Mouse (Mus musculus) gonadal fat pad, adult 2 months (tissue): ENCODE measurements around the gene Rexo1. TPM values are rescaled to one million over a fixed set of nuclear protein-coding genes. Genes with fewer than 3 reads are reported as not detected.

Experiments used
- DNase-seq: peaks from one replicate; pipeline ENCODE4 v3.0.0-alpha.2; 2012; ENCODE audit warnings: low read depth
- polyA plus RNA-seq: library from polyadenylated mRNA; depleted of rRNA; stranded (reverse); fragments of >200 nt; gene quantifications from 2 replicates; pipeline ENCODE4 v1.2.3, GENCODE M21; 2012; rRNA removed

Gene Rexo1
- polyA plus RNA-seq, 1 experiment = 36.9 TPM

- DNase-seq = no peak
Measured at GRCm38 (mm10) chr10:80504724-80505123, 56.6 kb downstream of the Rexo1 start.

DNA sequence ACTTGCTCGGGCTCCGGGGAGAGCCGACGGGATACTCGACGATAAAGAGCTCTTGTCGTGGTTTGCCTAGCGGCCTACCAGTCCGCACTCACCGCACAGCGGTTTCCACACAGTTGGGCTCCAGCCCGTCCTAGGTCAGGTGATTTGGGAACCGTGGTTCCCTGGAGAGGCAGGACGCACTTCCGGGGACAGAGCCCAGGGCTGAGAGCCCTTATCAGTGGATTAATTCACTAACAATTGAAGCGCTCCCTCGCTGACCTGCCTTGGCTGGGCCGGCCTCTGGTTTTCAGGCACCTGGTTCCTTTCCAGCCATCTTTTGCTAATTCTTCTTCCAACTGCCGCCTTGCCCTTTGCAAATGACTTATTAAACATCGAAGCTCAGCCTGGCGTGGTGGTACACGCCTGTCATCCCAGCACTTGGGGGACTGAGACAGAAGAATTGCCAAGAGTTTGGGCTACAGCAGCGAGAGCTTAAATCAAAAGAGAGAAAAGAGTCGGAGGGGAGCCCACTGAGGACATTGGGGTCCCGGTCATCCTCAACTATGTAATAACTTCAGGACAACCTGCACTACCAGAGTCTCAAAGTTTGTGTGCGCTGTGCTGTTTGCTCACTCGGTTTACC is 57.6 kb downstream of the Rexo1 start:
- DNase-seq = no peak

GRCm38 (mm10) chr10:80502819-80503314 is 58.5 kb downstream of the Rexo1 start:
- no peak for DNase-seq

GRCm38 (mm10) chr10:80502291-80502690 is 59.1 kb downstream of the Rexo1 start:
- DNase-seq = no peak

- no peak for DNase-seq
Measured at GRCm38 (mm10) chr10:80496421-80496820, 64.9 kb downstream of the Rexo1 start.

GRCm38 (mm10) chr10:80495901-80496300 is 65.5 kb downstream of the Rexo1 start:
- no peak for DNase-seq

DNA sequence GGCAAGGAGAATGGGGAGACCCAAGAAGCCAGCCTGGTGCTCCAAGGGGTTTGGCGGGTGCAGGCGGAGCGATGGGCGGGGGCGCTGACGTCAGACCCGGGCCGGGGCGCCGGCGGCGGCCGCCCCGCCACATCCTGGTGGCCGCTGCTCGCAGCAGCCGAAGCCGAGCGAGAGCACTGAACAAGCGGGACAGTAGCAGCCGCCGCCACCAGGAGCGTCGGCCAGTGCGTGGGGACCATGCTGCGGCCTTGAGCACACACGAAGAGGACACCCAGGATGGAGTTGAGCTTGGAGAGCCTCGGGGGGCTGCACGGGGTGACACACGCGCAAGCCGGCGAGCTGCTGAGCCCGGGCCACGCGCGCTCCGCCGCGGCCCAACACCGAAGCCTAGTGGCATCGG is 66.6 kb downstream of the Rexo1 start, which contains the start of gene Onecut3:
TSS of gene Onecut3 (plus strand) at position 104 of the 400 bp plus-strand sequence.
- no peak for DNase-seq

Other genes with a start within 250 kb of the Rexo1 start
- 55.9 and 62.7 TPM in 2 replicates for gene 2310011J03Rik, start 241.0 kb downstream of the Rexo1 start, polyA plus RNA-seq
- 10.4 and 10.6 TPM in 2 replicates for gene Pcsk4, start 232.1 kb downstream of the Rexo1 start, polyA plus RNA-seq
- gene Reep6, start 231.6 kb downstream of the Rexo1 start, polyA plus RNA-seq = 28.7 and 51.2 TPM in 2 replicates
- gene Adamtsl5, start 213.1 kb downstream of the Rexo1 start, polyA plus RNA-seq = 11.2 and 18.2 TPM in 2 replicates
- gene Plk5, start 205.1 kb downstream of the Rexo1 start, polyA plus RNA-seq = 0.57 and 0.93 TPM in 2 replicates
- gene Mex3d, start 173.9 kb downstream of the Rexo1 start, polyA plus RNA-seq = 13.3 and 19.1 TPM in 2 replicates
- 145 and 160 TPM in 2 replicates for gene Mbd3, start 162.0 kb downstream of the Rexo1 start, polyA plus RNA-seq
- 1,967 and 2,574 TPM in 2 replicates for gene Uqcr11, start 154.7 kb downstream of the Rexo1 start, polyA plus RNA-seq
- 56.8 and 63.8 TPM in 2 replicates for gene Tcf3, start 127.9 kb downstream of the Rexo1 start, polyA plus RNA-seq
- gene Onecut3, start 66.7 kb downstream of the Rexo1 start, polyA plus RNA-seq = not detected in 2 replicates
- 9.0 and 9.6 TPM in 2 replicates for gene Atp8b3, start 22.4 kb downstream of the Rexo1 start, polyA plus RNA-seq
- gene Klf16, start 15.8 kb upstream of the Rexo1 start, polyA plus RNA-seq = 20.8 and 30.5 TPM in 2 replicates
- 192 and 205 TPM in 2 replicates for gene Abhd17a, start 28.8 kb upstream of the Rexo1 start, polyA plus RNA-seq
- 82.6 and 91.5 TPM in 2 replicates for gene Scamp4, start 41.3 kb upstream of the Rexo1 start, polyA plus RNA-seq
- 9.5 and 9.6 TPM in 2 replicates for gene Adat3, start 41.3 kb upstream of the Rexo1 start, polyA plus RNA-seq
- gene Gm49322, start 44.5 kb upstream of the Rexo1 start, polyA plus RNA-seq = 1.5 and 2.1 TPM in 2 replicates
- gene Csnk1g2, start 61.3 kb upstream of the Rexo1 start, polyA plus RNA-seq = 228 and 235 TPM in 2 replicates
- 74.5 and 89.2 TPM in 2 replicates for gene Btbd2, start 95.5 kb upstream of the Rexo1 start, polyA plus RNA-seq
- gene Mknk2, start 116.6 kb upstream of the Rexo1 start, polyA plus RNA-seq = 420 and 516 TPM in 2 replicates
- 34.8 and 45.6 TPM in 2 replicates for gene Mob3a, start 140.4 kb upstream of the Rexo1 start, polyA plus RNA-seq
- 62.8 and 75.4 TPM in 2 replicates for gene Izumo4, start 140.6 kb upstream of the Rexo1 start, polyA plus RNA-seq
- gene Ap3d1, start 180.7 kb upstream of the Rexo1 start, polyA plus RNA-seq = 149 and 151 TPM in 2 replicates
- gene Dot1l, start 193.6 kb upstream of the Rexo1 start, polyA plus RNA-seq = 18.7 and 38.6 TPM in 2 replicates
- gene Sf3a2, start 236.6 kb upstream of the Rexo1 start, polyA plus RNA-seq = 20.1 and 33.9 TPM in 2 replicates
- 44.2 and 56.6 TPM in 2 replicates for gene Plekhj1, start 237.1 kb upstream of the Rexo1 start, polyA plus RNA-seq
- 0.38 and 0.39 TPM in 2 replicates for gene Amh, start 243.7 kb upstream of the Rexo1 start, polyA plus RNA-seq